Mouse (Mus musculus) urinary bladder, postnatal 14 days (tissue): ENCODE data around the gene Il1r2.

Source experiments
- DNase-seq: peaks from one replicate; pipeline ENCODE4 v3.0.0; 2021; ENCODE audit warnings: low spot score

Il1r2 gene

DNA sequence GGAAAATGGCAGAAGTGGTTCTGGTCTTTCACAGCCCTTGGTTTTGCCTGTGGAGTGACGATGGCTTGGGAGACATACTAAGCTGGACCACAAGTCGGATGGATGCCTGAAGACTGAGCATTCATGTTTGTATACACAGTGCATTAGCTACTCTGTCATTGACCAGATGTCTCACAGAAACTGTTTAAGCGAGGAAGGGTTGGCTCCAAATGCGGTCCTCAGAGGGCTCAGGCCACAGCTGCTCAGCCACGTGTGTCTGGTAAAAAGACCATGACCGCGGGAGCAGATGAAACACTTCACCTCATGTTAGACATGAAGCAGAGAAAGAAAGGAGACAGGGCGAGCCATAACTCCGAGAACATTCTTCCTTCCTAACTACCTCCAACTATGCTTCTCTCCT lies 12.5 kb upstream of the Il1r2 start:
- DNase-seq, result no peak

DNA sequence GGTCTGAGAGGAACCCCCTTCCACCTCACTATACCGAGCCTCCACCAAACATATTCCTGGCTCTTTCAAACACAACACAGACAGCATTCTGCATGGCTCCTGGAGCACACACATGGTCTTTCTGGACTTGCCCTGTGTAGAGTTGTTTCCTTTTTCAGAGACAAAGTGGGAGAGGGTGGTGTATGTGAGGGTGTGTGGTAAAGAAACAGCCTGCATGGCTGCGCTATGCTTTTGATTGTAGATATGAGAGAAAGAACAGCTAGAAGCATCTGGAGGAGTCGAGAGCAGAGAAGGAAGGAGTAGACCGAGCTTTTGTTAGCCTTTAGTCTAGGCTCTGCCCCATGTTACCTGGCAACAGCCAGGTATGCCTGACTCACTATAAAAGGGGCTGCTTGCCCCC lies 10.5 kb upstream of the Il1r2 start:
- no peak for DNase-seq

DNA sequence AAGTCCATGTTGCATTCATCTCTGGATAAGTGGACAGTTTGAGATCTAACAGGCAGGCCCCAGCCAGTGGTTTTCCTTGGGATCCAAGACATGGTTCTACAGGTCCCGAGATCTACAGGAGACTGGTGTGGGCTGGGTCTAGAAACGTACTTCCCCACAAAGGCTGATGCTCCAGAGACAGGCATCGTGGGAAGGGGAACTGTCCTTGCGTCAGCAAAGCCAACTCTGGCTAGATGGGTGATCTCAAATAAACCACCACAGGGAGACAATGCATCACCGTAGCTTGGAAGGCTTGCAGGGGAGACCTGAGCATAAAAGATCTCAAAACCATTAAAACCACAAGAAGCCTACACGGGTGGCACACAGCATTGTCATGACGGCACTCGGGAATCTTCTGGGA lies 9.4 kb upstream of the Il1r2 start:
- no peak for DNase-seq

GRCm38 (mm10) chr1:40072558-40072957 lies 1.3 kb upstream of the Il1r2 start:
- no peak for DNase-seq

DNA sequence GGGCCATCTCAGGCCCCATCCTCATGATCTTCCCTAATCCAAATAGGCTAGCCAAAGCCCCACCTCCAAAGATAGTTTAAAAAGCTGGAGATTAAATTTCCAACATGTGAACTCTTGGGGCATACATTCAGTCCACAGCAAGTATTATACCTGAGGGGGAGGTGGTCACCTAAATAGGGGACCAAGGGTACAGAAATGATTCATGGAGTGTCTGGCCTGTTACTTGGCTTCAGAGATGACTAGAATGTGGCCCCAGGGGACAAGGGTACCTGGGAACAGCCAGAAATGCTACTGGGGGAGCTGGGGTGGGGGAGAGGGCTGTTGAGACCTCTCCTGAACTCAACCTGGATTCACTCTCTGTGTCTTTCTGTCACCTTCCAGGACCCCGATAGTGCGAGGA lies 3.4 kb downstream of the Il1r2 start:
- DNase-seq, result no peak

DNA sequence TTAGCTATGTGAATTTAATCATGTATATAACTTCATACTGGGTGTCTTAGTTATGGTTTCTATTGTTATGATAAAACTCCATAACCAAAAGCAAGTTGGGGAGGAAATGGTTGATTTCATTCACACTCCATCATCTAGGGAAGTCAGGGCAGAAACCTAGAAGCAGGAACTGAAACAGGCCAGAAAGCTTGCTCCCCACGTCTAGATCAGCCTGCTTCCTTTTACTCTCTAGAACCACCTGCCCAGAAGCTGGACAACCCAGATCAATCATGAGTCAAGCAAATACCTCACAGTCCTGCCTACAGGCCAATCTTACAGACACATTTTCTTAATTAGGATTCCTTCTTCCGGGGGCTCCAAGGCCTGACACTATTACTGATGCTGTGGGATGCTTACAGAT lies 7.2 kb downstream of the Il1r2 start:
- DNase-seq, result no peak

- no peak for DNase-seq
Measured at GRCm38 (mm10) chr1:40084386-40084785, 10.5 kb downstream of the Il1r2 start.

- peak; percentile 70 for DNase-seq
Measured at GRCm38 (mm10) chr1:40085403-40086182, 11.7 kb downstream of the Il1r2 start.

GRCm38 (mm10) chr1:40091160-40091559 lies 17.3 kb downstream of the Il1r2 start:
- no peak for DNase-seq

DNA sequence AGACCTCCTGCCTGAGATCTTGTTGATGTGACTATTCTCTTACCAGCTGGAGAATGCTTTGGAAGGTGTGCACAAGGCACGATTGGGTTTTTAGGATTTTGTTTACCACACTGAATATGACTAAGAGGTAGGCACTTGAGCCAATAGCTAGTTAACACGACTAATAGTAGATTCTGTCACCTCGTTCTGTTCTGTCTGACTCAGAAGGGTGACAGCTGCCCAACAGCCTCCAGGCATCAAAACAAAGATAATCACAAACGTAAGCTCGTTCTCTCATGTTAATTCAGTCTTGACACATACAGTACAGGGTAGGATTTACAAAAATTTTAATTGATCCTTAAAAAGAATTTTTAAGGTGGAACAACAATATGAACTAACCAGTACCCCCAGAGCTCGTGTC lies 18.7 kb downstream of the Il1r2 start:
- DNase-seq, result no peak

DNA sequence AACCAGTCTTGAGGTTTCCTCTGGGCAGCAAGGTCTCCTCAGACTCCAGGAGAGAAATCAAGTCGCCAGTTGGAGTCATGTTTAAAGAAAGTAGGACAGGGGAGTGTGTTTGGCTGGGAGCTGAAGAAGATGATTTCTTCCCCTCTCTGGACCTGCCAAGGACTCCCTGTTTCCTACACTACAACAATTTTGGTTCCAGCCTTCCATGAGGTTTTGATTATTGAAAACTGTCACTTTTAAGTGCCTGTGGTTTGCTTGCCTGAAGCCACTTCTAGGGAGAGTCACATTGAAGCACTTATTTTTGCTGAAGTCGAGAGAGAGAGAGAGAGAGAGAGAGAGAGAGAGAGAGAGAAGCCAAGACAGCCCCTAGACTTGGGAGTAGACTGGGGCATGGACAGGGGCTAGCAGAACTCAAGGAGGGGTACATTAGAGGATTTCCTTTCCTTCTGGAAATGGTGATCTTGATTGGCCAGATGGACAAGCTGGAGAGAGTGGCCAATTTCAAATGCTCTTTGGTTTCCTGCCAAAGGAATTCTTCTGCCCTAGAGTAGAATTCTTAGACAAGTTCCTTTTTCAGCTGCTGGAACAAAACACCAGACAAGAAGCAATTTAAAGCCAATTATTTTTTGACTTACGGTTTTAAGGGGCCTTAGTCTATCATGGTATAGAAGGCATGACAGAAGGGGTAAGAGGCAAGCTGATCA lies 20.9 kb downstream of the Il1r2 start:
- no peak for DNase-seq

- no peak for DNase-seq
Measured at GRCm38 (mm10) chr1:40095585-40095984, 21.7 kb downstream of the Il1r2 start.

DNA sequence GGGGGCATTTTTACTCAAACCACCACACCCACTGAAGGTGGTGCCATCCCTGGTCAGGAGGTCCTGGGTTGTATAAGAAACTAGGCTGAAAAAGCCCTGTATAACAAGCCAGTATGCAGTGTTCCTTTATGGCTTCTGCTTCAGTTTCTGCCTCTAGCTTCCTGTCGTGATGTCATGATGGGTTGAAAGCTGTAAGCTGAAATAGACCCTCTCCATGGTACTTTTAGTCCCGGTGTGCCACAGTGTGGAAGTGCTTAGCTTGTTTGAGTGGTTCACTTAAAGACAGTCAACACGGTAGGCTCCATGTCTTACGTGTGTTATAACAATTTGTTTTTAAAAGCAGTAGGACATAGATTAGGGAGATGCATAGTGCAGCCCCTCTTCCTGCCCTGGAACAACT lies 32.4 kb downstream of the Il1r2 start:
- no peak for DNase-seq

DNA sequence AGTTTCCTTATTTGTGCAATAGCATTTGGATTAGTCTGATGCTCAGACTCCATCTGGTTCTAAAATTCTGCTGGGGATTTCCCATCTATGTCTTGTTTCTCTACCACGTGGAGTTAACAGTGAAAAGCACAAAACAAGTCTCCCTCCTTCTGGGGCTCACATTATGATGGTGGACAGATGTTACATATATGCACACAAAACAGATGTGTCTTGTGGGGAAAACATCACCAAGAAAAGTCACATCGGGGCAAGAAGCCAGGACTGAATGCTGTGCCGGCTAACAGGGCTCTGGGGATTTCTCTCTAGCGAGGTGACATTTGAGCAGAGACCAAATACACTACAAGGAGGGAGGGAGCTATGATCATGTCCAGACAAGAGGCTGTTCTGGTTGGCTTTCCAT lies 32.8 kb downstream of the Il1r2 start:
- DNase-seq, result no peak

DNA sequence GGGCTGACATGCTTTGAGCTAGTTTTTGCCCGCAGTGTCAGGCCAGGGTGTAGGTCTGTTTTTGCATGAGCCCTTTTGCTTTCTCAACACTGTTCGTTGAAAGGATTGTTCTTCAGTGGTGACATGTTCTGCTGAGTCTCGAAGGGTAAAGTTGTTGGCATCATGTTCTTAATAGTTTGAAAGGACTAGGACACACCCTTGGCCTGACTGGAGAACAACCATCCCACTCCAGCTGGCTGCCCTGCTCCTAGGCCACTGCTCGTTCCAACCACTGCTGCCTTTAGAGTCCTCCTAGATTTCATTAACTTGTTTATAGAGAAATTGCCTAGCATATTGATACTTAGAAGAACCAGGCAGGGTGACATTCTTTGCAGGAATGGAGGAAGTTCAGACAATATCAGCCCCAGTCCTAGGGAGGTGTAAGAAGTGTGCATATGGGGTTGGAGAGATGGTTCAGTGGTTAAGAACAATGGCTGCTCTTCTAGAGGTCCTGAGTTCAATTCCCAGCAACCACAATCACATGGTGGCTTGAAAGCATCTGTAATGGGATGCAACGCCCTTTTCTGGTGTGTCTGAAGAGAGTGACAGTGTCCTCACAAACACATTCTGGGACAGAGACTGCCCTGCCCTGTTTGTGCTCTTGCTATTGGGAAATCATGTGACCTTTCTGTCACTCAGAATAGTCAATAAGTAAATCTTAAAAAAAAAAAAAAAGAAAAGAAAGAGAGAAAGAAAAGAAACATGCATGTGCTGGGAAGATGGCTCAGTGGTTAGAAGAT lies 34.3 kb downstream of the Il1r2 start:
- DNase-seq, result no peak

DNA sequence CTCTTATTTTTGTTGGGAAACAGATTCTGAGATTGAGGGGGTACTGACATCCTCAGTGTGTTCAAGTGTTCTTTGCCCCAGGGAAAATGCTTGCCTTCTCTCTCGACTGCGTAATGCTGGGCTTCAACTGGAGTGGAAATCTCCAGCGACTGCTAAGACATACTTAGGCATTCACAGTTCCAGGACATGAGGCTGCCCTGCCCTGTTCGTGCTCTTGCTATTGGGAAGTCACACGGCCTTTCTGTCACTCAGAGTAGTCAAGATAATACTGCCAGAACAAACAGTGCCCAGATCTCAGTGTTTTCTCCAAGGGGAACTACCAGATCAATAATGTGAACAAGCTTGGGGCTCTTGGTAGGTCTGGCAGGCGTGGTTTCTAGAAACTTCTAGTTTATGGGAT lies 35.9 kb downstream of the Il1r2 start:
- DNase-seq, result no peak

- peak; percentile 38 for DNase-seq
Measured at GRCm38 (mm10) chr1:40115271-40115670, 41.4 kb downstream of the Il1r2 start.

GRCm38 (mm10) chr1:40116422-40116821 lies 42.5 kb downstream of the Il1r2 start:
- peak; percentile 92 for DNase-seq

GRCm38 (mm10) chr1:40117565-40117964 lies 43.7 kb downstream of the Il1r2 start:
- DNase-seq, result peak; percentile 23

DNA sequence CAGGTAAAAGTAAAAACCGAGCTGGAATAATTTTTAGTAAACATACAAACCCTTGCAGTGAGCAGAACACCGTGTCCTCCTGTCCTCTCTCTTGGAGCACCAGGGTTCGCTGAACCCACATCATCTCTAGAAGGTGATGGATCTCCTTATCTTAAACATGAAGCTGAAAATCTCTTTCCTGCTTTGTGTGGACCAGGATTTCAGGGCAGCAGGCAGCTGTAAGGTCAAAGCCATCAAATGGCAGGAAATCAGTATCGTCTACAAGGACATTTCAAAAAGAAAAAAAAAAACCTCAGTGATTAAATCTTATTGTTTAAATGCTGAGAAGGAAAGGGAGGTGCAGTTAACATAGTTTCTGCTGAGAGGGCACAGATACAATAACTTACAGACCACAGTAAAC lies 50.4 kb downstream of the Il1r2 start:
- no peak for DNase-seq

DNA sequence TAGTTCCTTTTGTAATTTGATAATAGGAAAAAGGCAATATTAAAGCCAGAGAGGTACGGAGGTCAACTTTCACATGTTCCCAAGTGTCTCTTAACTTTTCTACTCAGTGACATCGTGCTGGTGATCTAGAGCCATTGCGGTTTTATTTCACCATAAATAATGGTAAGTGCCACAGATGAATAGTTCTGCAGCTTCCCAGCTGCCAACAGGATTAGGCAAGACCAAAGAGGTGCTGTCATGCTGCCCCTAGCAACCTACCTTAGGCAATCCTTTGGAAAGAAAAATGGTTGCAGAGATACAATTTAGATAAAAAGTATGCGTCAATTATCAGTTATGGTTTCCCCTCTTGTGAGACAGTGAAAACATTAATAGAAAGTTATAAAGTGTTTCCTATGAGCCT lies 54.6 kb downstream of the Il1r2 start:
- no peak for DNase-seq

DNA sequence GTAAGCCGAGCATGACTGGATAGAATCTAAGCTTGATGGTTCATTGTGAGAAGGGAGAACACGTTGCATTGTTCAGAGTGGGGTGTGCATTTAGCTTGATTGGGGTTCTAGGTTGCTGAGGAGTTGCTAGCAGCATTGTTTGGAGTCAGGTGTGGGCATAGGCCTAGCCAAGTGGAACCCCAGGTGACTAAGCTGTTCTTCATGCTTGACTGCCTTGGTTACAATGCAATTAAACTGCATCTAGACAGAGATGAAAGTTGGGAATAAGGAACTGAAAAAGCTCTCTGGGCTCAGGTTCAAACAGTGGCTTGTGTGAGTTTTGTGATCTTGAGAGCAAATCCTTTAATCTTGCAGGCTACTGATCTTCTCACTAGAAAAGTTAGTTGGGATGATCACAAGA lies 55.4 kb downstream of the Il1r2 start:
- no peak for DNase-seq

DNA sequence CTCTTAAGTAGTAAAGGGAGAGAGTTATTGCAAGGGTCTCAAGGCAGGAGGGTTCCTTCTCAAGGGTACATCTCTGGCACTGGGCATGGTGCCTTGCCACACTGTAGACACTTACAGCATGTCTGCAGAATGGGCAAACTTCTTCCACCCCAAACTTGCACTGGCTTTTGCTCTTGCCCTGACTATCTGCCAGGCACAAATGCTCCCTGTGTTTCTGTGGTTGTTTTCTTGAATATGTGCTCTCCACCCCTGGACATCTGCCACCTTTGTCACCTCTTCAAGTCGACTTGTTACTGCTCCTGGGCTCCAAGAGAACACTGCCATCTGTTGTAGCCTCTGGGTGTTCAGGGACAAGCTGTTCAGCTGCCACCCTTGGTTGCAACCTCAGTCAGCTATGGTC lies 57.8 kb downstream of the Il1r2 start:
- DNase-seq, result no peak
